In the genomic region with DNA sequence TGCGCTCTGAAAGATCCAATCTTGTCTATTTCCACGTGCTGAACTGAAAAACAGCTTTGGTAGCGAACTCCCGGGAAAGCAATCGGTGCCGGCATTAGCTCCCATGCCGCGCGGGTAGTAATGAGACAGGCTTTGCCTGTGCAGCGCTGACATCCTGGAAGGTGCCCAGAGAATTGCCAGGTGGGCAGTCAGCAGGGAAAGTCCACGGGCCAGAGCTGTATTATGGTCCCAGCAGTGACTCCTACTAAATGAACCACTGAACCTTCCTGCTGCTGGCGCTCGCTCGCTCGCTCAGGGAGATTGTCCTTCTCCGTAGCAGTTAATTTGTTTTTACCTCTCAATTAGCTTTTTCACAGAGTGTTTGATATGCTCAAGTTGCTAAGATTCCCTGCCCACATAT, we compare ENCODE assay signal across 16 mouse cellular contexts.
DNase-seq lines count a peak whose midpoint lies in the region; ATAC-seq lines count a peak whose summit lies in the region.
"Had no signal": no experiment of that assay in that cellular context is flagged by ENCODE, and none has a peak within 500 bp of the region (broad histone marks: within the 10 kb centered on the region; RNA-seq: fewer than 3 reads in every experiment).

No protein-coding gene starts in this region.

- H3K27ac ChIP-seq in midbrain, embryonic 13.5 days, result no peak overlapping the region
- H3K27ac ChIP-seq in midbrain, embryonic 11.5 days (ENCODE audit: low read depth, low read length), result no peak overlapping the region
- 0 out of 2 replicates have a peak overlapping the region, but pooled peaks have one; percentile 33 for H3K27ac ChIP-seq in neural tube, embryonic 15.5 days (replicated peaks)
- H3K27ac ChIP-seq in intestine, embryonic 16.5 days (ENCODE audit: low read length), result no peak overlapping the region
- H3K27ac ChIP-seq: forebrain, embryonic 15.5 days; limb, embryonic 13.5 days; liver, embryonic 14.5 days had no signal

- H3K4me2 ChIP-seq in midbrain, embryonic 13.5 days (replicated peaks), result no peak overlapping the region
- no peak overlapping the region for H3K4me2 ChIP-seq in midbrain, embryonic 11.5 days
- peak overlapping the region; percentile 51 for H3K4me2 ChIP-seq in neural tube, embryonic 15.5 days
- no peak overlapping the region for H3K4me2 ChIP-seq in intestine, embryonic 16.5 days (ENCODE audit: low read depth, low read length)
- H3K4me2 ChIP-seq: forebrain, embryonic 15.5 days; heart, embryonic 12.5 days; limb, embryonic 13.5 days had no signal

- H3K27me3 ChIP-seq in midbrain, embryonic 13.5 days, result 0 out of 2 replicates have a peak, but pooled peaks cover 4% of the 10 kb centered on the region
- peaks cover 2% of the 10 kb centered on the region; the same call in 1 of the 2 replicates for H3K27me3 ChIP-seq in midbrain, embryonic 11.5 days (ENCODE audit: control insufficient read depth, insufficient read depth, low read length)
- H3K27me3 ChIP-seq in neural tube, embryonic 15.5 days (replicated peaks), result no peaks in the 10 kb centered on the region; the same call in 1 of the 2 replicates
- H3K27me3 ChIP-seq in intestine, embryonic 16.5 days (replicated peaks; ENCODE audit: control insufficient read depth, insufficient read depth, low read length), result no peaks in the 10 kb centered on the region
- H3K27me3 ChIP-seq: forebrain, embryonic 15.5 days had no signal

- no peak overlapping the region for H3K4me3 ChIP-seq in midbrain, embryonic 13.5 days (replicated peaks)
- H3K4me3 ChIP-seq in midbrain, embryonic 11.5 days (ENCODE audit: low read depth, low read length), result no peak overlapping the region
- H3K4me3 ChIP-seq in neural tube, embryonic 15.5 days (replicated peaks), result peak overlapping the region; percentile 20
- H3K4me3 ChIP-seq in intestine, embryonic 16.5 days (ENCODE audit: low read length), result no peak overlapping the region
- H3K4me3 ChIP-seq: forebrain, embryonic 15.5 days; heart, embryonic 12.5 days; limb, embryonic 13.5 days had no signal

- DNase-seq in midbrain, embryonic 11.5 days (ENCODE audit: low spot score, missing footprints), result no peak
- DNase-seq in cerebellum, adult 18-20 months, result peak; percentile 83 to 88
- peak; percentile 91 to 93 for DNase-seq in cerebellum, postnatal 25 days
- DNase-seq in spleen, postnatal 4 days (ENCODE audit: low spot score in 2 of 2), result no peak
- DNase-seq: adrenal gland, postnatal 36 days; heart, postnatal 36 days; kidney, adult 11 months; kidney, postnatal 10 days; right cerebral cortex, postnatal 4 days had no signal

- H3K36me3 ChIP-seq in midbrain, embryonic 13.5 days, result no peaks in the 10 kb centered on the region
- no peaks in the 10 kb centered on the region for H3K36me3 ChIP-seq in midbrain, embryonic 11.5 days (ENCODE audit: control insufficient read depth, insufficient read depth, low read length)
- H3K36me3 ChIP-seq in neural tube, embryonic 15.5 days, result no peaks in the 10 kb centered on the region
- no peaks in the 10 kb centered on the region for H3K36me3 ChIP-seq in intestine, embryonic 16.5 days (ENCODE audit: control insufficient read depth, insufficient read depth, low read length)
- H3K36me3 ChIP-seq: forebrain, embryonic 15.5 days; heart, embryonic 12.5 days; limb, embryonic 13.5 days had no signal

- WGBS in midbrain, embryonic 13.5 days, result 69% methylated on average over 16 of the region's 16 CpGs
- 77% methylated on average over 16 of the region's 16 CpGs for WGBS in midbrain, embryonic 11.5 days
- WGBS in neural tube, embryonic 15.5 days, result 44% methylated on average over 16 of the region's 16 CpGs
- 73% methylated on average over 16 of the region's 16 CpGs for WGBS in intestine, embryonic 16.5 days

- H3K4me1 ChIP-seq in midbrain, embryonic 13.5 days (replicated peaks), result no peaks in the 10 kb centered on the region
- H3K4me1 ChIP-seq in midbrain, embryonic 11.5 days (ENCODE audit: control insufficient read depth, insufficient read depth, low read length), result peaks cover 6% of the 10 kb centered on the region; the same call in 1 of the 2 replicates
- peaks cover 9% of the 10 kb centered on the region; the same call in 1 of the 2 replicates for H3K4me1 ChIP-seq in neural tube, embryonic 15.5 days
- no peaks in the 10 kb centered on the region for H3K4me1 ChIP-seq in intestine, embryonic 16.5 days (ENCODE audit: control insufficient read depth, insufficient read depth, low read length)
- H3K4me1 ChIP-seq: forebrain, embryonic 15.5 days; heart, embryonic 12.5 days; limb, embryonic 13.5 days had no signal

- H3K9ac ChIP-seq in midbrain, embryonic 13.5 days (replicated peaks), result no peak overlapping the region
- H3K9ac ChIP-seq in midbrain, embryonic 11.5 days (ENCODE audit: low read length), result no peak overlapping the region
- no peak overlapping the region for H3K9ac ChIP-seq in neural tube, embryonic 15.5 days (replicated peaks)
- no peak overlapping the region for H3K9ac ChIP-seq in intestine, embryonic 16.5 days (ENCODE audit: low read depth, low read length)
- H3K9ac ChIP-seq: forebrain, embryonic 15.5 days; heart, embryonic 12.5 days; limb, embryonic 13.5 days; liver, embryonic 14.5 days had no signal

- peak; percentile 58; the same call in 1 of the 2 replicates for ATAC-seq in midbrain, embryonic 13.5 days
- no peak for ATAC-seq in midbrain, embryonic 11.5 days (ENCODE audit: low FRiP score)
- peak; percentile 74 for ATAC-seq in neural tube, embryonic 15.5 days (ENCODE audit: low FRiP score)
- ATAC-seq in intestine, embryonic 16.5 days, result no peak
- ATAC-seq: forebrain, embryonic 15.5 days had no signal

- no peaks in the 10 kb centered on the region for H3K9me3 ChIP-seq in midbrain, embryonic 13.5 days
- no peaks in the 10 kb centered on the region for H3K9me3 ChIP-seq in midbrain, embryonic 11.5 days (ENCODE audit: control insufficient read depth, low read length)
- H3K9me3 ChIP-seq in neural tube, embryonic 15.5 days (replicated peaks), result no peaks in the 10 kb centered on the region
- no peaks in the 10 kb centered on the region for H3K9me3 ChIP-seq in intestine, embryonic 16.5 days (ENCODE audit: control insufficient read depth, low read length)
- H3K9me3 ChIP-seq: forebrain, embryonic 15.5 days; heart, embryonic 12.5 days; limb, embryonic 13.5 days had no signal

Comparison
In these comparisons a context has a peak if more than half of its experiments do, and no peak if none do; other contexts are left out.
1. ATAC-seq: peak in midbrain, embryonic 13.5 days (single experiment) and neural tube, embryonic 15.5 days (single experiment); none in midbrain, embryonic 11.5 days (single experiment) and intestine, embryonic 16.5 days (single experiment).
2. DNase-seq: peak in cerebellum, adult 18-20 months (2 of 2) and cerebellum, postnatal 25 days (2 of 2); none in midbrain, embryonic 11.5 days (single experiment) and spleen, postnatal 4 days (0 of 2).